Mouse (Mus musculus): ENCODE results near the gene Nutf2-ps1. TPM values are rescaled to one million over a fixed set of nuclear protein-coding genes. Genes with fewer than 3 reads are reported as not detected.

Nutf2-ps1 gene
- total RNA-seq, 2 experiments from 2014 or later: 42.5 to 67.6 TPM

Other genes with a start within 250 kb of the Nutf2-ps1 start
- not detected for gene Gm10197, start 217.3 kb downstream of the Nutf2-ps1 start, total RNA-seq (2021)
- 10 to 100 TPM; 21.6 to 22.3 TPM for gene Smndc1, start 198.5 kb downstream of the Nutf2-ps1 start, total RNA-seq (2021)
- 1 to 10 TPM; 1.7 to 1.8 TPM for gene Dusp5, start 60.0 kb downstream of the Nutf2-ps1 start, total RNA-seq (2021)
- gene Smc3, start 11.3 kb upstream of the Nutf2-ps1 start, total RNA-seq (2021): 10 to 100 TPM; 13.9 to 16.0 TPM
- 10 to 100 TPM; 51.0 to 79.9 TPM for gene Rbm20, start 88.2 kb upstream of the Nutf2-ps1 start, total RNA-seq (2021)

Data from gastrocnemius, postnatal 25 days (tissue).